Mouse (Mus musculus) limb, embryonic 14.5 days (tissue): ENCODE measurements at regions not wholly inside any gene's neighbourhood (a gene's known extent, or its start where the extent isn't known, plus 50 kb on each side); places are given as distances from the start of the nearest gene placed in this dataset.

Source experiments
- ATAC-seq: fragments of 200-750 bp; cut with Nextera tagmentation; 2 replicates; pipeline ENCODE4 v1.8.0; 2017; ENCODE audit warnings: low read depth, moderate number of reproducible peaks, moderate TSS enrichment; ENCODE audit not compliant: low FRiP score
- DNase-seq: peaks from one replicate; pipeline ENCODE4 v3.0.0-alpha.2; 2015; ENCODE audit warnings: low spot score
- H3K27ac ChIP-seq: fragments of 300-500 bp; sonication (generic); replicated peaks from 2 replicates; pipeline ENCODE4 v1.5.1; 2014; ENCODE audit warnings: low read depth, mild to moderate bottlenecking, low read length, moderate library complexity, mixed read lengths
- H3K27me3 ChIP-seq: fragments of 300-500 bp; sonication (generic); 2 replicates; pipeline ENCODE4 v1.6.1; 2014; ENCODE audit warnings: low read length, mixed read lengths; ENCODE audit not compliant: control insufficient read depth, insufficient read depth
- H3K36me3 ChIP-seq: fragments of 300-500 bp; sonication (generic); 2 replicates; pipeline ENCODE4 v1.6.1; 2014; ENCODE audit warnings: mild to moderate bottlenecking, low read length, moderate library complexity, mixed read lengths; ENCODE audit not compliant: control insufficient read depth, insufficient read depth
- H3K4me1 ChIP-seq: fragments of 300-500 bp; sonication (generic); 2 replicates; pipeline ENCODE4 v1.6.1; 2014; ENCODE audit warnings: antibody characterized with exemption, low read length, mixed read lengths; ENCODE audit not compliant: control insufficient read depth, insufficient read depth
- H3K4me2 ChIP-seq: fragments of 300-500 bp; sonication (generic); replicated peaks from 2 replicates; pipeline ENCODE4 v1.6.1; 2014; ENCODE audit warnings: low read depth, mild to moderate bottlenecking, low read length, moderate library complexity; ENCODE audit not compliant: severe bottlenecking
- H3K4me3 ChIP-seq: fragments of 300-500 bp; sonication (generic); replicated peaks from 2 replicates; pipeline ENCODE4 v1.5.1; 2014; ENCODE audit warnings: low read length
- H3K9ac ChIP-seq: fragments of 300-500 bp; sonication (generic); 2 replicates; pipeline ENCODE4 v1.6.1; 2014; ENCODE audit warnings: mild to moderate bottlenecking, low read depth, low read length, moderate library complexity; ENCODE audit not compliant: severe bottlenecking
- H3K9me3 ChIP-seq: fragments of 300-500 bp; sonication (generic); 2 replicates; pipeline ENCODE4 v1.6.1; 2016; ENCODE audit warnings: low read length; ENCODE audit not compliant: control insufficient read depth
- POLR2A ChIP-seq: fragments of 200-500 bp; IDR thresholded peaks from 2 replicates; pipeline ENCODE4 v1.8.0; 2012; ENCODE audit warnings: inconsistent platforms, mild to moderate bottlenecking, moderate library complexity, borderline replicate concordance; ENCODE audit not compliant: insufficient read depth, insufficient read length; ENCODE audit errors: extremely low read depth
- WGBS: fragments of 180-500 bp; shearing (Covaris S2); extraction: QIAGEN DNeasy Blood & Tissue Kit; methylation state at CpG from one replicate; pipeline ENCODE4 v1.1.7; 2014; 5-methylcytosine and 5-hydroxymethylcytosine counted together

DNA sequence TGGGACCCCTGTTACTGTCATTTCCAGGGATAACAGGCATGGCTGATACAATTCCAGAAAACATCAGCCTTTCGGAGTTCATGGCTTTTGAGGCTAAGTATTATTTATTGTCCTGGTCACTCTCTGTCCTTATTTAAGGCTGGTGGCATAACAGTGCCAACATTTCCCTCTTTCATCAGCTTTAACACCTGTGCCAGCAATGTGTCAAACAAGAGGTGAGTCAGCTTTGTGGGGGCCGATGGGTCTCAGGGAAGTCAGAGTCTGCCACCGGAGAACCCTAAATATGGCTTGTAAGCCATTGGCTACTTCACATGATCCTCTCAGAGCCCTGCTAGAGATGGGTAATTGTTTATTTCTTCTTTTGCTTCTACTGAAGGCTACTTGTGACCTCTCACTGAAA, 195.3 kb upstream of the Rad23b start:
- Histone ChIP-seq H3K36me3 (no peaks in the 10 kb centered on the region), H3K27me3 (no peaks in the 10 kb centered on the region), H3K4me1 (no peaks in the 10 kb centered on the region), H3K27ac (no peak overlapping the region), H3K4me3 (no peak overlapping the region), H3K9me3 (no peaks in the 10 kb centered on the region), H3K9ac (no peak overlapping the region), H3K4me2 (no peak overlapping the region)
- TF ChIP-seq POLR2A, result no peak
- WGBS, result 89% methylated on average over 3 of the region's 3 CpGs
- ATAC-seq (no peak), DNase-seq (no peak)

- Histone ChIP-seq H3K27ac (no peak overlapping the region), H3K4me2 (no peak overlapping the region), H3K4me1 (no peaks in the 10 kb centered on the region), H3K4me3 (no peak overlapping the region), H3K27me3 (no peaks in the 10 kb centered on the region), H3K9ac (no peak overlapping the region), H3K36me3 (no peaks in the 10 kb centered on the region), H3K9me3 (no peaks in the 10 kb centered on the region)
- DNase-seq (no peak), ATAC-seq (no peak)
- WGBS, result 87% methylated on average over 6 of the region's 6 CpGs
- no peak for TF ChIP-seq POLR2A
Observed at GRCm38 (mm10) chr4:55158166-55158739, 191.6 kb upstream of the Rad23b start.

GRCm38 (mm10) chr4:55166266-55166665, 183.6 kb upstream of the Rad23b start:
- DNase-seq (no peak), ATAC-seq (no peak)
- no peak overlapping the region for H3K27ac ChIP-seq
- no peak for TF ChIP-seq POLR2A
- no peaks in the 10 kb centered on the region for H3K9me3 ChIP-seq
- peaks cover 2% of the 10 kb centered on the region; the same call in 1 of the 2 replicates for H3K4me1 ChIP-seq
- WGBS, result 77% methylated on average over 6 of the region's 6 CpGs
- H3K36me3 ChIP-seq, result no peaks in the 10 kb centered on the region
- no peaks in the 10 kb centered on the region for H3K27me3 ChIP-seq
- H3K4me2 ChIP-seq, result no peak overlapping the region
- no peak overlapping the region for H3K9ac ChIP-seq
- no peak overlapping the region for H3K4me3 ChIP-seq

DNA sequence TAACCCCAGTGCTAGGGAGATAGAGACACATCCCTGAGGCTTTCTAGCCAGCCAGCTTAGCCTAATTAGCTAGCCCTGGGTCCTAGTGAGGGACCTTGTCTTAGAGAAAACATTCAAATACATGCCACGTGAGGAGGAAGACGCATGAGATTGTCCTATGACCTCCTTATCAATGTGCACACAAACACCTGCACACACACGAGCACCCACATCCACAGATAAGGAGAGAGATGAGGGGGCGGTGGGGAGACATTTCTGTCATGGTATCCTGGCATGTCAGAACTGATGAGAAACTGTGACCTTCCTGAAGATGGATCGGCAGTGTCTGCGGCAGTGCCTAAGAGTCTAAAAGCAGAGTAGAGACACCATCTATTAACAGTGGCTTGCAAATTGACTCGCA, 180.8 kb upstream of the Rad23b start:
- Histone ChIP-seq H3K27ac (no peak overlapping the region), H3K27me3 (no peaks in the 10 kb centered on the region), H3K4me2 (no peak overlapping the region), H3K4me3 (no peak overlapping the region), H3K9ac (no peak overlapping the region), H3K36me3 (no peaks in the 10 kb centered on the region), H3K9me3 (no peaks in the 10 kb centered on the region), H3K4me1 (peaks cover 3% of the 10 kb centered on the region; the same call in 1 of the 2 replicates)
- DNase-seq (no peak), ATAC-seq (no peak)
- TF ChIP-seq POLR2A, result no peak
- 81% methylated on average over 7 of the region's 7 CpGs for WGBS

DNA sequence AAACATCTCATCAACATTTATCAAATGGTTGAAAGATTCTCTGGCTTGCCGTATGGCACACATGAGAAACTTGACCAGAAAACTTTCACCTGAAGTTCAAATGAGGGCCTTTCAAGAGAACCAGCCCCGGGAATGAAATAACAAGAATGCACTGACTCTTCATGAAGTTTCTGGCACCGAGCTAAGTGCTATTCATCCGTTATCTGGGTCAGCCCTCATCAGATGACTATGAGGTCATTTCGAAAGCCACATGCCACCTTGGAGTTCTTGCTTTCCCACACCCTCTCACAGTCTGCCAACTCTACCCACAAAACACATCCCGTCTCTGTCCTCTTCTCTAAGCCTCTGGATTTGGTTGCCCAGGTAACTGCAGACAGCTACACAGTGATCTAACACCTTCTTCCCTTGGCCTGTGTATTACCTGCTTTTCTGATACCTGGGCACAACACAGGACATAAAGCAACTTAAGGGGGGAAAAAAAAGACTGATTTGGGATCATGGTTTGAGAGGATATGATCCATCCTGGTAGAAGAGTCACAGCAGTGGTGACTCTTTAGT, 177.4 kb upstream of the Rad23b start:
- Histone ChIP-seq H3K9me3 (no peaks in the 10 kb centered on the region), H3K9ac (no peak overlapping the region), H3K27me3 (no peaks in the 10 kb centered on the region), H3K36me3 (no peaks in the 10 kb centered on the region), H3K4me3 (no peak overlapping the region), H3K4me2 (no peak overlapping the region), H3K27ac (no peak overlapping the region), H3K4me1 (peaks cover 3% of the 10 kb centered on the region; the same call in 1 of the 2 replicates)
- TF ChIP-seq POLR2A, result no peak
- ATAC-seq, result no peak
- WGBS, result 82% methylated on average over 6 of the region's 6 CpGs
- DNase-seq, result no peak
